Mouse (Mus musculus) spleen, adult 2 months (tissue): ENCODE results near the gene Flt3l.
A peak's percentile ranks its signal among the peaks of the same experiment; 100 is the strongest.

Experiments
- CTCF ChIP-seq: fragments of 200-500 bp; IDR thresholded peaks from 2 replicates; pipeline ENCODE4 v1.5.1; 2011; ENCODE audit warnings: mild to moderate bottlenecking, inconsistent platforms; ENCODE audit not compliant: insufficient read depth, insufficient read length, insufficient replicate concordance; ENCODE audit errors: extremely low read depth
- POLR2A ChIP-seq: fragments of 200-500 bp; IDR thresholded peaks from 2 replicates; pipeline ENCODE4 v1.6.1; 2011; ENCODE audit warnings: low read depth, low read length, inconsistent platforms

DNA sequence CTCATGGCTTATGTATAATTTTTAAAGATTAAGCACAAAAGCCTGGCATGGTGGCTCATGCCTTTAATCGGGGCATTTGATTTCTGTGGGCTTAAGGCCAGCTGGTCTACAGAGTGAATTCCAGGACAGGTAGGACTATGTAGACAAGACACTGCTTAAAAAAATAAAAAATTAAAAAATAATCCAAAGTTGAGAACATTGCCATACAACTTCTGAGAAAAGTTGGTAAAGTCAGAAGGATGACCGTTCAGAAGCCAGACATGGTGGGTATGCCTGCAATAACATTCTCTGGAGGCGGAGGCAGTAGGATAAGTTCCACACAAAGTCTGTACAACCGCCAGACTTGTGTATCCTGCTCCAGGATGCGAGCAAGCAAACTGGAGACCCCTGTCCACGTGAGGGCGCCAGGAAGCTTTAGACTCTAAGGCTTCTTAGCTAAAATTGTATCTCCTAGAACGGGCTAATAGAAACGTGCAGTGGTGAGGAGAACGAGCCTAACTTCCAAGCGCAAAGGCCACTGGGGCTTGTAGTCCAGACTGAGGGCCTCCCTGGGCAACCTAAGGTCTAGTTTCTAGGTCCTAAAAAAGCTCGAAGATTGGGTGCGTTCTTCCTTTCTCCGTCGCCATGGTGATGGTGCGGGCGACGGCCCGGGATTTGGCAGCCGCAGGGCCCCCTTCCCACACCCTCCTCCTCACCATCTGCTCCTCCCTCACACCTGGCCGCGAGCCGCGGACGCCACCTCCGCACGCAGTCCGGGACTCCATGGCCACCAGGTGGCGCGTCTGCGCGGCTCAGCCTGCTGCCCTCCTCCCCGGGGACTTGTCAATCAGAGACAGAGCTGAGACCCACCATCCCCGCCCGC lies 25.6 kb upstream of the Flt3l start:
- TF ChIP-seq CTCF (peak; percentile 95), POLR2A (no peak)
